Mouse (Mus musculus) embryonic facial prominence, embryonic 12.5 days (tissue): Measurements from ENCODE around the gene Klhl10. TPM values are rescaled to one million over a fixed set of nuclear protein-coding genes. Genes with fewer than 3 reads are reported as not detected.

Source experiments
- ATAC-seq: fragments of 200-750 bp; cut with Nextera tagmentation; 2 replicates; pipeline ENCODE4 v1.8.0; 2017; ENCODE audit not compliant: insufficient number of reproducible peaks, insufficient read depth, low FRiP score, low TSS enrichment
- H3K27ac ChIP-seq: fragments of 300-500 bp; sonication (generic); 2 replicates; pipeline ENCODE4 v1.5.1; 2016; ENCODE audit warnings: mild to moderate bottlenecking
- H3K27me3 ChIP-seq: fragments of 300-500 bp; sonication (generic); 2 replicates; pipeline ENCODE4 v1.6.1; 2016; ENCODE audit warnings: mild to moderate bottlenecking, moderate library complexity
- H3K36me3 ChIP-seq: fragments of 300-500 bp; sonication (generic); 2 replicates; pipeline ENCODE4 v1.6.1; 2016; ENCODE audit warnings: mild to moderate bottlenecking
- H3K4me1 ChIP-seq: fragments of 300-500 bp; sonication (generic); 2 replicates; pipeline ENCODE4 v1.6.1; 2016
- H3K4me2 ChIP-seq: fragments of 300-500 bp; sonication (generic); replicated peaks from 2 replicates; pipeline ENCODE4 v1.6.1; 2016; ENCODE audit warnings: mild to moderate bottlenecking, moderate library complexity
- H3K4me3 ChIP-seq: fragments of 300-500 bp; sonication (generic); 2 replicates; pipeline ENCODE4 v1.5.1; 2016; ENCODE audit warnings: mild to moderate bottlenecking
- H3K9ac ChIP-seq: fragments of 300-500 bp; sonication (generic); 2 replicates; pipeline ENCODE4 v1.6.1; 2016; ENCODE audit warnings: mild to moderate bottlenecking, moderate library complexity
- H3K9me3 ChIP-seq: fragments of 300-500 bp; sonication (generic); 2 replicates; pipeline ENCODE4 v1.6.1; 2016; ENCODE audit warnings: mild to moderate bottlenecking, moderate library complexity
- WGBS: fragments of 180-500 bp; shearing (Covaris S2); methylation state at CpG from one replicate; pipeline ENCODE4 v1.1.7; 2016; 5-methylcytosine and 5-hydroxymethylcytosine counted together
- polyA plus RNA-seq: library from polyadenylated mRNA; unstranded; fragments of >200 nt; fragmentation: Nextera tagmentation; extraction: Ambion mirVana; gene quantifications from 2 replicates; pipeline ENCODE4 v1.2.1, GENCODE M21; 2016

Gene Klhl10
- polyA plus RNA-seq, 1 experiment from 2014 or later = 1.3 TPM

GRCm38 (mm10) chr11:100399727-100400538, 41.8 kb upstream of the Klhl10 start:
- H3K36me3 ChIP-seq = no peaks in the 10 kb centered on the region
- WGBS = 73% methylated on average over 12 of the region's 12 CpGs
- H3K27me3 ChIP-seq = no peaks in the 10 kb centered on the region
- ATAC-seq = no peak
- H3K9ac ChIP-seq = peak overlapping the region; percentile 10; the same call in 1 of the 2 replicates
- no peaks in the 10 kb centered on the region for H3K9me3 ChIP-seq
- H3K4me2 ChIP-seq = no peak overlapping the region
- no peak overlapping the region for H3K4me3 ChIP-seq
- H3K4me1 ChIP-seq = peaks cover 30% of the 10 kb centered on the region
- peak overlapping the region; percentile 57 for H3K27ac ChIP-seq

- 76% methylated on average over 6 of the region's 6 CpGs for WGBS
- ATAC-seq = no peak
Measured at GRCm38 (mm10) chr11:100400842-100401241, 40.9 kb upstream of the Klhl10 start.

GRCm38 (mm10) chr11:100402240-100402639, 39.5 kb upstream of the Klhl10 start:
- no peak for ATAC-seq
- H3K36me3 ChIP-seq = peaks cover 3% of the 10 kb centered on the region; the same call in 1 of the 2 replicates
- WGBS = 28% methylated on average over 6 of the region's 6 CpGs
- no peak overlapping the region for H3K9ac ChIP-seq
- H3K4me3 ChIP-seq = no peak overlapping the region
- H3K27ac ChIP-seq = no peak overlapping the region
- no peaks in the 10 kb centered on the region for H3K27me3 ChIP-seq
- H3K4me2 ChIP-seq = no peak overlapping the region
- H3K4me1 ChIP-seq = peaks cover 13% of the 10 kb centered on the region; the same call in 1 of the 2 replicates
- no peaks in the 10 kb centered on the region for H3K9me3 ChIP-seq

More at GRCm38 (mm10) chr11:100400842-100401241, 40.9 kb upstream of the Klhl10 start:
- no peak overlapping the region for H3K27ac ChIP-seq
- no peak overlapping the region for H3K4me2 ChIP-seq
- H3K36me3 ChIP-seq = no peaks in the 10 kb centered on the region
- peaks cover 21% of the 10 kb centered on the region for H3K4me1 ChIP-seq
- H3K9me3 ChIP-seq = no peaks in the 10 kb centered on the region
- no peak overlapping the region for H3K4me3 ChIP-seq
- H3K9ac ChIP-seq = no peak overlapping the region
- H3K27me3 ChIP-seq = no peaks in the 10 kb centered on the region

GRCm38 (mm10) chr11:100402682-100403081, 39.0 kb upstream of the Klhl10 start:
- peaks cover 4% of the 10 kb centered on the region; the same call in 1 of the 2 replicates for H3K36me3 ChIP-seq
- no peaks in the 10 kb centered on the region for H3K27me3 ChIP-seq
- H3K4me2 ChIP-seq = no peak overlapping the region
- H3K4me3 ChIP-seq = no peak overlapping the region
- WGBS = 73% methylated on average over 2 of the region's 2 CpGs
- no peaks in the 10 kb centered on the region for H3K9me3 ChIP-seq
- no peak overlapping the region for H3K9ac ChIP-seq
- peaks cover 13% of the 10 kb centered on the region; the same call in 1 of the 2 replicates for H3K4me1 ChIP-seq
- ATAC-seq = no peak
- no peak overlapping the region for H3K27ac ChIP-seq

GRCm38 (mm10) chr11:100403445-100404134, 38.1 kb upstream of the Klhl10 start:
- no peak overlapping the region for H3K9ac ChIP-seq
- H3K4me3 ChIP-seq = no peak overlapping the region
- H3K27ac ChIP-seq = no peak overlapping the region
- 81% methylated on average over 10 of the region's 10 CpGs for WGBS
- no peaks in the 10 kb centered on the region for H3K9me3 ChIP-seq
- H3K27me3 ChIP-seq = no peaks in the 10 kb centered on the region
- peaks cover 4% of the 10 kb centered on the region; the same call in 1 of the 2 replicates for H3K36me3 ChIP-seq
- H3K4me2 ChIP-seq = no peak overlapping the region
- H3K4me1 ChIP-seq = peaks cover 17% of the 10 kb centered on the region; the same call in 1 of the 2 replicates
- ATAC-seq = no peak

GRCm38 (mm10) chr11:100404456-100405074, 37.2 kb upstream of the Klhl10 start:
- H3K36me3 ChIP-seq = peaks cover 13% of the 10 kb centered on the region
- H3K9ac ChIP-seq = no peak overlapping the region
- H3K4me2 ChIP-seq = no peak overlapping the region
- H3K4me3 ChIP-seq = no peak overlapping the region
- H3K9me3 ChIP-seq = no peaks in the 10 kb centered on the region
- peaks cover 16% of the 10 kb centered on the region; the same call in 1 of the 2 replicates for H3K4me1 ChIP-seq
- H3K27ac ChIP-seq = no peak overlapping the region
- no peaks in the 10 kb centered on the region for H3K27me3 ChIP-seq
- ATAC-seq = no peak
- 82% methylated on average over 3 of the region's 3 CpGs for WGBS

GRCm38 (mm10) chr11:100406273-100406672, 35.4 kb upstream of the Klhl10 start:
- no peak overlapping the region for H3K4me3 ChIP-seq
- H3K4me1 ChIP-seq = peaks cover 14% of the 10 kb centered on the region; the same call in 1 of the 2 replicates
- H3K27ac ChIP-seq = no peak overlapping the region
- WGBS = 76% methylated on average over 8 of the region's 8 CpGs
- no peaks in the 10 kb centered on the region for H3K27me3 ChIP-seq
- ATAC-seq = no peak
- H3K9ac ChIP-seq = no peak overlapping the region
- H3K9me3 ChIP-seq = no peaks in the 10 kb centered on the region
- no peak overlapping the region for H3K4me2 ChIP-seq
- H3K36me3 ChIP-seq = peaks cover 28% of the 10 kb centered on the region

GRCm38 (mm10) chr11:100406995-100407705, 34.6 kb upstream of the Klhl10 start:
- WGBS = 81% methylated on average over 5 of the region's 5 CpGs

GRCm38 (mm10) chr11:100408076-100408834, 33.5 kb upstream of the Klhl10 start:
- peaks cover 24% of the 10 kb centered on the region for H3K4me1 ChIP-seq
- no peak overlapping the region for H3K27ac ChIP-seq
- WGBS = 38% methylated on average over 10 of the region's 10 CpGs
- H3K4me3 ChIP-seq = no peak overlapping the region
- ATAC-seq = peak; percentile 20; the same call in 1 of the 2 replicates
- no peaks in the 10 kb centered on the region for H3K9me3 ChIP-seq
- no peak overlapping the region for H3K4me2 ChIP-seq
- H3K9ac ChIP-seq = no peak overlapping the region
- no peaks in the 10 kb centered on the region for H3K27me3 ChIP-seq
- H3K36me3 ChIP-seq = peaks cover 34% of the 10 kb centered on the region

More at GRCm38 (mm10) chr11:100406995-100407705, 34.6 kb upstream of the Klhl10 start:
- no peak for ATAC-seq
- Histone ChIP-seq H3K27ac (no peak overlapping the region), H3K4me3 (no peak overlapping the region), H3K9me3 (no peaks in the 10 kb centered on the region), H3K36me3 (peaks cover 34% of the 10 kb centered on the region), H3K4me1 (peaks cover 18% of the 10 kb centered on the region), H3K27me3 (no peaks in the 10 kb centered on the region), H3K4me2 (no peak overlapping the region), H3K9ac (no peak overlapping the region)

GRCm38 (mm10) chr11:100408835-100409462, 32.8 kb upstream of the Klhl10 start:
- WGBS = 93% methylated on average over 12 of the region's 12 CpGs
- Histone ChIP-seq H3K27me3 (no peaks in the 10 kb centered on the region), H3K4me2 (no peak overlapping the region), H3K36me3 (peaks cover 34% of the 10 kb centered on the region), H3K4me3 (no peak overlapping the region), H3K4me1 (peaks cover 29% of the 10 kb centered on the region), H3K9me3 (no peaks in the 10 kb centered on the region), H3K9ac (no peak overlapping the region), H3K27ac (no peak overlapping the region)
- ATAC-seq = no peak
